Mouse (Mus musculus): ENCODE measurements around the gene 8030411F24Rik. TPM values are rescaled to one million over a fixed set of nuclear protein-coding genes. Genes with fewer than 3 reads are reported as not detected.

8030411F24Rik gene
- not detected in 2 replicates for polyA plus RNA-seq (2015; fragmentation: Nextera tagmentation; extraction: Ambion mirVana)

DNA sequence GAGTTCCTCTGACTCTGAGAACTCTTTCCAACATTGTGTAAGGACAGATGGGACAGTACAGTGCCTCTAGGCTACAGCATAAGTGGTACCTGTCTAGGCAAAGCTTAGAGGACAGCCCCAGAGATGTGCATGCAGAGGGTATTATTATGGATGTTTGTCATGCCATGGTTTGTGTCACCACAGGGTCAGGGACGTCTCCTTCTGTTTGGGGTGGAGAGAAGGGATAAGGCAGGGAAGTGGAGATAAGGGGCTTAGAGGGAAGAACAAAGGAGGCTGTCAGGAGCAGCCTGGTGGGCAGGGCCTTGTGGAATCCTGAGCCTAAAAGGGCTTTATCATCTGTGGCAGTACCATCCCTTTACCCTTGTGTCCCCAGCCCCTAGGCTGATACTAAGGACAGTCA is at the start of gene 8030411F24Rik:
8030411F24Rik (plus strand) TSS at position 301 of the 400 bp plus-strand sequence.
- WGBS = 15% methylated on average over 1 of the region's 1 CpGs
- no peak for ATAC-seq
- H3K4me2 ChIP-seq (ENCODE audit: low read depth, low read length) = no peak within 1 kb of the TSS
- H3K27me3 ChIP-seq (replicated peaks; ENCODE audit: control insufficient read depth, insufficient read depth, low read length) = no peaks in the 10 kb centered on the region
- no peaks in the 10 kb centered on the region for H3K4me1 ChIP-seq (ENCODE audit: control insufficient read depth, insufficient read depth, low read length)
- H3K9ac ChIP-seq (ENCODE audit: low read depth, low read length) = no peak within 1 kb of the TSS
- H3K4me3 ChIP-seq (ENCODE audit: low read length) = no peak within 1 kb of the TSS
- H3K9me3 ChIP-seq (ENCODE audit: control insufficient read depth, low read length) = no peaks in the 10 kb centered on the region
- H3K27ac ChIP-seq (ENCODE audit: low read length) = no peak within 1 kb of the TSS
- no peaks in the 10 kb centered on the region for H3K36me3 ChIP-seq (ENCODE audit: control insufficient read depth, insufficient read depth, low read length)

DNA sequence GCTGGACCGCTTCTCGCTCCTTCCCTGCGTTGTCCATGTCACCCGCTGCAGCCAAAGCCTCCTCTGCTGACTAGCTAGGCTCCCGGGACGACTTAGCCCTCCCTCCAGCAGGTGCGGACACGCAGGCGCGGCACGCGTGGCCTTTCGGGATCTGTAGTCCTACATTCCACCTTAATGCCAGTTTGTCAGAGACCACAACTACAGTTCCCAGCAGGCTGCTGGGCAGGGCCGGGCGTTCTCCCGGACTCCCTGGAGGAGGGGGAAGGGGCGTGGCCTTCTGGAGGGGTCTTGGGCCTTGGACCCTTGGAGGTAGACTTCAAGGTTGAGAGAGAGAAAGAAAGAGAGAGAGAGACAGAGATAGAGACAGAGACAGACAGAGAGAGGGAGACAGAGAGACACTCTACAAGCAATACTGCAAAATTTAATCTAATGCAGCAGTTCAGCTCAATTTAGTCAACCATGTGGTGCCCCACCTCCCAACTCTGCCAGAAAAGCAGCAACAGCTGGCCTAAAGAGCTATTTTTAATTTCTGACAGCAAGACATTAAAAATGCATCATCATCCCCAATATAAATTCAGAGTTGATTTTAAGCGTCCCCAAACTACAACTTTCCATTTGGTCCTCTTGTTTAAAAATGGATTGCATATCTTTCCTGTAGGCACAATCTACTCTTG is 49.3 kb upstream of the 8030411F24Rik start, which contains the start of gene Napb:
Napb (minus strand) TSS at position 141 of the 674 bp plus-strand sequence.
- peak; percentile 100 for ATAC-seq
- no peak within 1 kb of the TSS for H3K27ac ChIP-seq (ENCODE audit: low read length)
- WGBS = 5% methylated on average over 18 of the region's 18 CpGs

DNA sequence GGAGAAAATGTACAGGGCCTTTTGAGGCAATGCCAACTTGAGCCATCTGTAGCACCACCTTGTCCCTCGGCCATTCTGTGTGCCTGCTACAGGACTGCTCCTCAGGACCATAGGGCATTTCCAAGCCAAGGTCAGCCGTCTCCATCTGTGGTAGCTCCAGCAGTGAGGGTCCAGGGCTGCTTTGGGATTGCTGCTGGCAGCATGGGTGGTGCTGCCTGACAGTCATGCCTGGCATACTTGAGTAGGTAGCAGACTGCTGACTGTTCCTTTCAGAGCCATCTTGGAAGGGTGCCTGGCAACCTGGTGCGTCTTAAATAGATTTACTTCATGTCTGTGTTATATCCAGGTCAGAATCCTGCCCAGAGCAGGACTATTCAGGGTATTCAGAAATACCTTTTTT is 38.8 kb upstream of the 8030411F24Rik start:
- Histone ChIP-seq H3K9me3 (ENCODE audit: control insufficient read depth, low read length) (no peaks in the 10 kb centered on the region), H3K9ac (ENCODE audit: low read depth, low read length) (no peak overlapping the region), H3K4me3 (ENCODE audit: low read length) (no peak overlapping the region), H3K27ac (ENCODE audit: low read length) (no peak overlapping the region), H3K36me3 (ENCODE audit: control insufficient read depth, insufficient read depth, low read length) (no peaks in the 10 kb centered on the region), H3K27me3 (replicated peaks; ENCODE audit: control insufficient read depth, insufficient read depth, low read length) (no peaks in the 10 kb centered on the region), H3K4me2 (ENCODE audit: low read depth, low read length) (no peak overlapping the region), H3K4me1 (ENCODE audit: control insufficient read depth, insufficient read depth, low read length) (no peaks in the 10 kb centered on the region)
- ATAC-seq = no peak
- WGBS = 78% methylated on average over 3 of the region's 3 CpGs

More for the DNA sequence above, 49.3 kb upstream of the 8030411F24Rik start, which contains the start of gene Napb:
- Histone ChIP-seq H3K4me1 (ENCODE audit: control insufficient read depth, insufficient read depth, low read length) (no peaks in the 10 kb centered on the region), H3K4me2 (ENCODE audit: low read depth, low read length) (peak within 1 kb of the TSS; percentile 94), H3K4me3 (ENCODE audit: low read length) (peak within 1 kb of the TSS; percentile 78), H3K9me3 (ENCODE audit: control insufficient read depth, low read length) (no peaks in the 10 kb centered on the region), H3K9ac (ENCODE audit: low read depth, low read length) (peak within 1 kb of the TSS; percentile 83), H3K27me3 (replicated peaks; ENCODE audit: control insufficient read depth, insufficient read depth, low read length) (no peaks in the 10 kb centered on the region), H3K36me3 (ENCODE audit: control insufficient read depth, insufficient read depth, low read length) (no peaks in the 10 kb centered on the region)

DNA sequence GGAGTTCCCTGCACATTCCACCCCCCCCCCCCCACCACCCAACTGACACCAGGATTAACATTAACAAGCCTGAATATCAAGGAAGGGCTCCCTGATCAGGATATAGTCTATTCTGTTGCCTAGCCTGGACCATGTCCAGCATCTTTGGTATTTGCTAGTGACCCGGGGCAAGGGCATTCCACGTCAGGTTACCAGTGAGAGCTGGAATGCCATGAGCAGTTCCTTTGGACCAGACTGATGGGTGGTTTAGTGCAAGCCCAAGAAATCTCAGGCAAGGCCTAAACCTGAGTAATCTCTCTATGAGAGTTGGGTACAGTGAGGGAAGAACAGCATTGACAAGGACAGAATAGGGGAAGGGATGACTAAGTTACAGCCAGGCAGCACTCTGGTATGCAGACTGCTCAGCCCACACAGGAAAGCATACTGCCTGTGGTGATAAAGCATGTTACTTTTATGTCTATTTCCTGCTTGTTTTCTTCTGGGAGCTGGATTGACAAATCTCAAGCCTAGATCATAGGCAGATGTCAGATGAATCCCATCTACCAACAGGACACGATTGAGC is 37.9 kb upstream of the 8030411F24Rik start:
- H3K27me3 ChIP-seq (replicated peaks; ENCODE audit: control insufficient read depth, insufficient read depth, low read length) = no peaks in the 10 kb centered on the region
- H3K9ac ChIP-seq (ENCODE audit: low read depth, low read length) = no peak overlapping the region
- no peaks in the 10 kb centered on the region for H3K36me3 ChIP-seq (ENCODE audit: control insufficient read depth, insufficient read depth, low read length)
- no peak overlapping the region for H3K4me2 ChIP-seq (ENCODE audit: low read depth, low read length)
- ATAC-seq = no peak
- H3K4me1 ChIP-seq (ENCODE audit: control insufficient read depth, insufficient read depth, low read length) = no peaks in the 10 kb centered on the region
- 78% methylated on average over 3 of the region's 3 CpGs for WGBS
- H3K27ac ChIP-seq (ENCODE audit: low read length) = no peak overlapping the region
- H3K9me3 ChIP-seq (ENCODE audit: control insufficient read depth, low read length) = no peaks in the 10 kb centered on the region
- no peak overlapping the region for H3K4me3 ChIP-seq (ENCODE audit: low read length)

DNA sequence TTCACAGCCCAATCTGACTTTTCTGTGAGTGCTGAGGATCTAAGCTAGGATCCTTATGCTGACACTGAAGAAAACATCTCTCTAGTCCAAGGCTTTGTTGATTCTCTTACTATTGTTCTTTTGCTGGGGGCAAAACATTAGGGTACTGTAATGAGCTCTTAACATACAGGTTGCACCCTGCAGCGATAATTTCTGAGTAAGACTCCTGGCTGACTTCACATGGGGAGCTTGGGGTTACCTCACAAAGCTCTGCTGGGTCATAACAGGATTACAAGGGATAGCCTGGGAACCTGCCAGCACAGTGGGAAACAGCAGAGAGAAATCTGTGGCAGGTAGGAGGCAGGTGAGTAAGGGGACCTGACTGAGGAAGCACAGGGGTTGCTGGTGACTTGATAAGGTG is 31.8 kb upstream of the 8030411F24Rik start, which contains the start of gene Cstl1:
Cstl1 (plus strand) TSS at position 301 of the 400 bp plus-strand sequence.
- no peaks in the 10 kb centered on the region for H3K27me3 ChIP-seq (replicated peaks; ENCODE audit: control insufficient read depth, insufficient read depth, low read length)
- no peak within 1 kb of the TSS for H3K4me3 ChIP-seq (ENCODE audit: low read length)
- no peak within 1 kb of the TSS for H3K9ac ChIP-seq (ENCODE audit: low read depth, low read length)
- no peak for ATAC-seq
- no peaks in the 10 kb centered on the region for H3K9me3 ChIP-seq (ENCODE audit: control insufficient read depth, low read length)
- 85% methylated on average over 1 of the region's 1 CpGs for WGBS
- no peaks in the 10 kb centered on the region for H3K36me3 ChIP-seq (ENCODE audit: control insufficient read depth, insufficient read depth, low read length)
- H3K4me1 ChIP-seq (ENCODE audit: control insufficient read depth, insufficient read depth, low read length) = no peaks in the 10 kb centered on the region
- no peak within 1 kb of the TSS for H3K4me2 ChIP-seq (ENCODE audit: low read depth, low read length)
- no peak within 1 kb of the TSS for H3K27ac ChIP-seq (ENCODE audit: low read length)

DNA sequence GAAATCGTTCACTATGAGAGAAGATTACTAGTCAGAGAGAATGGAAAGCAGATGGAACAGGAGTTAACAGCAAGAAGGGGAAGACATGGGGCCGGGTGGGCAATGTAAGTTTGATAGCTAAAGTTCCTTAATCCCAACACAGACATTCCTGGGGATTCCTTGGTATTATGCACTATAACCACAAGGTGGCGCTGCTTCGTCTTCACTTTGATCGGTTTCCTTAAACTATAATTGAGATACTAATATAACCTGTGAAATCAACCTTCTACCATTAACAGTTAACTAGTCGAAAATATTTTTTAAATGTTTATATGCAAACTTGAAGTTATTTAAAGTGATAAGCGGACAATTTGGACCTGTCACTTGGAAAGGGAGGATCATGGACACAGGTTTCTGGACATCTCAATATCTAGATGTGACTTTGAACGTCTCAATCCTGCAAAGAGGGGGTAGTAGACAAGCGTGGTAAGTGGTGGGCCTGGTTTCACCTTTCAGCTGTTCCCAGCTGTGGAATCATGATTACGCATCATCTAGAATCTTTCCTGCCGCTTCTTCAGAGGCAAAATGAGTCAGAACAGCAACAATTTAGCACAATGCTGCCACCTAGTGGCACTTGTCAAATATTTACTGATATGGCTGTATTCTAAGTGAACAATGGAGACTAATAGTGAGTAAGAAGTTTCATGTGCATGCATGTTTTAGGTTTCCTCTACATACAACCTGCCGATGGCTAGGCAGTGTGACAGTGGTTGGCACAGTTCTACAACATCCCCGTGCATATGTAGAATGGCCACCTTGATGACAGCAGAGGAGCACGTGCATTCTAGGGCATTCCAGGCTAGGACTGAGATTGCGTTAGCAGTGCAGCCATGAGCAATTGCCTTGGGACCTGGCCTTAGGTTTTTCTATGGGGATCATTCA is 29.7 kb upstream of the 8030411F24Rik start:
- no peak overlapping the region for H3K9ac ChIP-seq (ENCODE audit: low read depth, low read length)
- no peaks in the 10 kb centered on the region for H3K36me3 ChIP-seq (ENCODE audit: control insufficient read depth, insufficient read depth, low read length)
- no peak overlapping the region for H3K27ac ChIP-seq (ENCODE audit: low read length)
- H3K4me3 ChIP-seq (ENCODE audit: low read length) = peak overlapping the region; percentile 29; the same call in 1 of the 2 replicates
- H3K27me3 ChIP-seq (replicated peaks; ENCODE audit: control insufficient read depth, insufficient read depth, low read length) = no peaks in the 10 kb centered on the region
- WGBS = 18% methylated on average over 15 of the region's 15 CpGs
- no peaks in the 10 kb centered on the region for H3K9me3 ChIP-seq (ENCODE audit: control insufficient read depth, low read length)
- ATAC-seq = peak; percentile 88
- no peaks in the 10 kb centered on the region for H3K4me1 ChIP-seq (ENCODE audit: control insufficient read depth, insufficient read depth, low read length)
- H3K4me2 ChIP-seq (ENCODE audit: low read depth, low read length) = peak overlapping the region; percentile 66

DNA sequence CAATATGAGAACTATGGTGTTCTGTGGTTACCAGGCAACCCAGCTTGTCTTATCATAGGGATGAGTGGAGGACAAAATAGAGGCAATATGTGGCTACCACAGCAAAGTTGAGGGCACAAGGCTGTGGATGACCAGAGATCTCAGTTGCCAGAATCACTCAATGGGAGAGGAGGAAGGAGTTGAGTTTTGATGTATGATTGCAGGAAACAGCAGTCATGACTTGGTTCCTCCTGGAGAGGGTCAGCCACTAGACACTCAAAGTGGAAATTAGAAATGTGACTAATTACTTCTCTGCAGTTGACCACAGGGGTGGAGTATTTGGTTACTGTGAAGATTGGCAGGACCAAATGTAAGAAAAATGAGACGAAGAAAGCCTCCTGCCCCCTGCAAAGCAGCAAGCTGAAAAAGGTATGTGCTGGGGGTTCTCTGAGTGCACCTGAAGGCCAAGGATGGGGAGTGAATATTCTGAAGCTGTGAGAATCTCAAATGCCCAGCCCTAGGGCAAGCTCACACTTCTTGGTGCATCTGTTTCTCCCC is 27.4 kb upstream of the 8030411F24Rik start:
- Histone ChIP-seq H3K27ac (ENCODE audit: low read length) (no peak overlapping the region), H3K36me3 (ENCODE audit: control insufficient read depth, insufficient read depth, low read length) (no peaks in the 10 kb centered on the region), H3K27me3 (replicated peaks; ENCODE audit: control insufficient read depth, insufficient read depth, low read length) (no peaks in the 10 kb centered on the region), H3K9me3 (ENCODE audit: control insufficient read depth, low read length) (no peaks in the 10 kb centered on the region), H3K4me1 (ENCODE audit: control insufficient read depth, insufficient read depth, low read length) (no peaks in the 10 kb centered on the region), H3K9ac (ENCODE audit: low read depth, low read length) (no peak overlapping the region), H3K4me3 (ENCODE audit: low read length) (no peak overlapping the region), H3K4me2 (ENCODE audit: low read depth, low read length) (no peak overlapping the region)
- ATAC-seq = no peak
- WGBS = 74% methylated on average over 1 of the region's 1 CpGs

DNA sequence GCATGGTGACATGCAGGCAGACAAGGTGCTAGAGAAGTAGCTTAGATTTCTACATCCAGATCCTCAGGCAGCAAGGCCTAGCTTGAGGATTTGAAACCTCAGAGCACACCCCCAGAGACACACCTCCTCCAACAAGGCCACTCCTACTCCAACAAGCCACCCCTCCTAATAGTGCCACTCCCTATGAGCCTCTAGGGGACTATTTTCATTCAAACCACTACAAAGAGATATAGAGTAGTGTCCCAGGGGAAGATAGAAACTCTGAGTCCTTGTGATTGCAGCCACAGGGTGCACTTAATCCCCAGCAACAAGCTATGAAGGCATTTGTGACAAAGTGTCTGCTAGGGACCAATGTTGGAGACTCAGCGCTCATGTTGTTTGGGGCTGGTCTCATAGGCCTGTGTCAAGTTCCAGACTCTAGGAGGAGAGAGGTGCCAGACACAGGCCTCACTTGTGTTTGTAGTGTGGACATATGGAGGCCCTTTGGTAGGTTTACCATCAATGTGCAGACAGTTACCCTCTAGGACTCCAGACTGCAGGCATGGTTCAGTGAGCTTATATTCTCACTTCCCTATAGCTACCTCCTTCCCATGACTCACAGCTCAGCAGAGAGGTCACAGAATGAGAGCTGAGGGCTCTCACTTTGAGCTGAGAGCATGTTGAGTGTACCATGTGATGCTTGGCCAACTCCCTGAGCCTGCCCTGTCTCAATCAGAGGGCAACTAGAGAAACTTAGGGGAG is 18.0 kb upstream of the 8030411F24Rik start:
- no peak for ATAC-seq
- no peak overlapping the region for H3K27ac ChIP-seq (ENCODE audit: low read length)
- no peaks in the 10 kb centered on the region for H3K4me1 ChIP-seq (ENCODE audit: control insufficient read depth, insufficient read depth, low read length)
- H3K36me3 ChIP-seq (ENCODE audit: control insufficient read depth, insufficient read depth, low read length) = no peaks in the 10 kb centered on the region
- no peaks in the 10 kb centered on the region for H3K9me3 ChIP-seq (ENCODE audit: control insufficient read depth, low read length)
- H3K9ac ChIP-seq (ENCODE audit: low read depth, low read length) = no peak overlapping the region
- no peak overlapping the region for H3K4me3 ChIP-seq (ENCODE audit: low read length)
- H3K4me2 ChIP-seq (ENCODE audit: low read depth, low read length) = no peak overlapping the region
- H3K27me3 ChIP-seq (replicated peaks; ENCODE audit: control insufficient read depth, insufficient read depth, low read length) = no peaks in the 10 kb centered on the region
- WGBS = 92% methylated on average over 1 of the region's 1 CpGs

Measured in intestine, embryonic 16.5 days (tissue).